Comparison of ENCODE assay signal across 8 mouse cellular contexts in genomic region chr10:80752079-80752625, GRCm38 (mm10). TPM values are rescaled to one million over a fixed set of nuclear protein-coding genes. Genes with fewer than 3 reads are reported as not detected.
A peak's percentile ranks its signal among the peaks of the same experiment; 100 is the strongest.
DNase-seq lines count a peak whose midpoint lies in the region; ATAC-seq and TF ChIP-seq lines count a peak whose summit lies in the region.

No protein-coding gene starts in this region.

- H3K27ac ChIP-seq in gastrocnemius, adult 2 months, result peak overlapping the region; percentile 98
- H3K27ac ChIP-seq in hindbrain, embryonic 15.5 days (replicated peaks), result no peak overlapping the region; the same call in 1 of the 2 replicates
- peak overlapping the region; percentile 68 for H3K27ac ChIP-seq in liver, embryonic 13.5 days
- H3K27ac ChIP-seq in thymus, adult 2 months (ENCODE audit: control insufficient read depth, insufficient read depth, low read length), result no peak overlapping the region

- H3K4me2 ChIP-seq in hindbrain, embryonic 15.5 days, result peak overlapping the region; percentile 43
- H3K4me2 ChIP-seq in liver, embryonic 13.5 days, result peak overlapping the region; percentile 80

- intact Hi-C loops in gastrocnemius, adult 2 months (cut with DNase I), result no loop called here

- no peaks in the 10 kb centered on the region for H3K27me3 ChIP-seq in hindbrain, embryonic 15.5 days
- no peaks in the 10 kb centered on the region for H3K27me3 ChIP-seq in liver, embryonic 13.5 days
- H3K27me3 ChIP-seq in thymus, adult 2 months (ENCODE audit: control insufficient read depth, insufficient read depth, low read length), result no peaks in the 10 kb centered on the region

- no peaks in the 10 kb centered on the region for H3K9me3 ChIP-seq in hindbrain, embryonic 15.5 days
- H3K9me3 ChIP-seq in liver, embryonic 13.5 days (replicated peaks), result no peaks in the 10 kb centered on the region

- no peak for TF ChIP-seq CTCF in gastrocnemius, adult 2 months (IDR thresholded peaks at IDR 0.05)
- no peak for TF ChIP-seq CTCF in thymus, adult 2 months (IDR thresholded peaks at IDR 0.05; ENCODE audit: borderline replicate concordance, control insufficient read depth, extremely low read depth, insufficient read depth, low read length, poor library complexity)

- H3K9ac ChIP-seq in hindbrain, embryonic 15.5 days, result no peak overlapping the region
- peak overlapping the region; percentile 60 for H3K9ac ChIP-seq in liver, embryonic 13.5 days

- 5% methylated on average over 6 of the region's 6 CpGs for WGBS in hindbrain, embryonic 15.5 days
- WGBS in liver, embryonic 13.5 days (ENCODE audit: insufficient replicate concordance), result 3% methylated on average over 6 of the region's 6 CpGs
- 5% methylated on average over 6 of the region's 6 CpGs for WGBS in thymus, adult 2 months

- DNase-seq in layer of hippocampus, postnatal 10 days (ENCODE audit: low spot score in 2 of 2), result peak; percentile 64 to 74
- no peak for DNase-seq in layer of hippocampus, postnatal 36 days
- DNase-seq in cerebellum, postnatal 10 days, result peak; percentile 84 to 87
- peak; percentile 88 for DNase-seq in gastrocnemius, adult 2 months
- peak; percentile 70 for DNase-seq in liver, embryonic 13.5 days
- DNase-seq in neural tube, embryonic 10.5 days (ENCODE audit: extremely low spot score, low spot score), result peak; percentile 83
- DNase-seq in thymus, adult 2 months, result peak; percentile 59

- TF ChIP-seq POLR2A in thymus, adult 2 months (IDR thresholded peaks at IDR 0.05; ENCODE audit: control insufficient read depth, extremely low read depth, insufficient read depth, low read length, poor library complexity), result no peak

- H3K4me1 ChIP-seq in hindbrain, embryonic 15.5 days (replicated peaks), result peaks cover 31% of the 10 kb centered on the region
- H3K4me1 ChIP-seq in liver, embryonic 13.5 days (replicated peaks), result peaks cover 53% of the 10 kb centered on the region
- H3K4me1 ChIP-seq in thymus, adult 2 months (replicated peaks; ENCODE audit: control insufficient read depth, insufficient read depth, low read length), result peaks cover 29% of the 10 kb centered on the region

- peak overlapping the region; percentile 69 for H3K4me3 ChIP-seq in gastrocnemius, adult 2 months
- peak overlapping the region; percentile 6 for H3K4me3 ChIP-seq in hindbrain, embryonic 15.5 days
- H3K4me3 ChIP-seq in liver, embryonic 13.5 days (replicated peaks), result peak overlapping the region; percentile 48
- no peak overlapping the region for H3K4me3 ChIP-seq in thymus, adult 2 months (ENCODE audit: control insufficient read depth, insufficient read depth, low read length)

- peak; percentile 23; the same call in 1 of the 2 replicates for ATAC-seq in hindbrain, embryonic 15.5 days (ENCODE audit: low FRiP score, low read depth)
- ATAC-seq in liver, embryonic 13.5 days (ENCODE audit: low read depth), result peak; percentile 71

- H3K36me3 ChIP-seq in hindbrain, embryonic 15.5 days, result no peaks in the 10 kb centered on the region
- H3K36me3 ChIP-seq in liver, embryonic 13.5 days, result no peaks in the 10 kb centered on the region
- H3K36me3 ChIP-seq in thymus, adult 2 months (ENCODE audit: control insufficient read depth, insufficient read depth, low read length), result no peaks in the 10 kb centered on the region

RNA-seq across cellular contexts. Expression of gene Dot1l, which starts 2.9 kb away (rescaled TPM):
- total RNA-seq in layer of hippocampus, postnatal 10 days (2021), result 10 to 100 TPM; 61.0 to 67.4 TPM
- total RNA-seq in layer of hippocampus, postnatal 36 days (2021), result 10 to 100 TPM; 48.6 to 61.9 TPM
- 10 to 100 TPM; 19.9 to 23.1 TPM for total RNA-seq in gastrocnemius, adult 2 months (2021)
- 18.3 and 21.6 TPM in 2 replicates for polyA plus RNA-seq in hindbrain, embryonic 15.5 days (2015; fragmentation: Nextera tagmentation; extraction: Ambion mirVana)
- polyA plus RNA-seq in liver, embryonic 13.5 days (2015; fragmentation: Nextera tagmentation; extraction: Ambion mirVana), result 7.4 and 7.8 TPM in 2 replicates
- 121 and 155 TPM in 2 replicates for polyA plus RNA-seq in thymus, adult 2 months (2012; rRNA removed)

RNA-seq across cellular contexts. Expression of gene Ap3d1, which starts 10.1 kb away (rescaled TPM):
- 100 to 1,000 TPM; 135 to 139 TPM for total RNA-seq in layer of hippocampus, postnatal 10 days (2021)
- total RNA-seq in layer of hippocampus, postnatal 36 days (2021), result 100 to 1,000 TPM; 142 to 147 TPM
- 10 to 100 TPM; 27.0 to 33.5 TPM for total RNA-seq in gastrocnemius, adult 2 months (2021)
- 109 and 120 TPM in 2 replicates for polyA plus RNA-seq in hindbrain, embryonic 15.5 days (2015; fragmentation: Nextera tagmentation; extraction: Ambion mirVana)
- polyA plus RNA-seq in liver, embryonic 13.5 days (2015; fragmentation: Nextera tagmentation; extraction: Ambion mirVana), result 24.9 and 25.6 TPM in 2 replicates
- 182 and 195 TPM in 2 replicates for polyA plus RNA-seq in thymus, adult 2 months (2012; rRNA removed)

RNA-seq across cellular contexts. Expression of gene Sf3a2, which starts 45.8 kb away (rescaled TPM):
- total RNA-seq in layer of hippocampus, postnatal 10 days (2021), result 10 to 100 TPM; 42.9 to 45.3 TPM
- total RNA-seq in layer of hippocampus, postnatal 36 days (2021), result 10 to 100 TPM; 43.8 to 47.1 TPM
- 10 to 100 TPM; 28.9 to 29.1 TPM for total RNA-seq in gastrocnemius, adult 2 months (2021)
- polyA plus RNA-seq in hindbrain, embryonic 15.5 days (2015; fragmentation: Nextera tagmentation; extraction: Ambion mirVana), result 52.3 and 67.4 TPM in 2 replicates
- polyA plus RNA-seq in liver, embryonic 13.5 days (2015; fragmentation: Nextera tagmentation; extraction: Ambion mirVana), result 35.7 and 48.5 TPM in 2 replicates
- polyA plus RNA-seq in thymus, adult 2 months (2012; rRNA removed), result 94.6 and 119 TPM in 2 replicates

RNA-seq across cellular contexts. Expression of gene Plekhj1, which starts 46.3 kb away (rescaled TPM):
- 10 to 100 TPM; 61.9 to 72.8 TPM for total RNA-seq in layer of hippocampus, postnatal 10 days (2021)
- total RNA-seq in layer of hippocampus, postnatal 36 days (2021), result 10 to 100 TPM; 73.8 to 74.5 TPM
- total RNA-seq in gastrocnemius, adult 2 months (2021), result 10 to 100 TPM; 22.3 to 29.8 TPM
- polyA plus RNA-seq in hindbrain, embryonic 15.5 days (2015; fragmentation: Nextera tagmentation; extraction: Ambion mirVana), result 130 and 133 TPM in 2 replicates
- 97.5 and 105 TPM in 2 replicates for polyA plus RNA-seq in liver, embryonic 13.5 days (2015; fragmentation: Nextera tagmentation; extraction: Ambion mirVana)
- polyA plus RNA-seq in thymus, adult 2 months (2012; rRNA removed), result 142 and 153 TPM in 2 replicates

RNA-seq across cellular contexts. Expression of gene Izumo4, which starts 50.2 kb away (rescaled TPM):
- 10 to 100 TPM; 51.0 to 69.9 TPM for total RNA-seq in layer of hippocampus, postnatal 10 days (2021)
- 10 to 100 TPM; 49.7 to 57.0 TPM for total RNA-seq in layer of hippocampus, postnatal 36 days (2021)
- 1 to 10 TPM; 2.6 to 3.0 TPM for total RNA-seq in gastrocnemius, adult 2 months (2021)
- polyA plus RNA-seq in hindbrain, embryonic 15.5 days (2015; fragmentation: Nextera tagmentation; extraction: Ambion mirVana), result 39.2 and 46.1 TPM in 2 replicates
- 6.1 and 7.5 TPM in 2 replicates for polyA plus RNA-seq in liver, embryonic 13.5 days (2015; fragmentation: Nextera tagmentation; extraction: Ambion mirVana)
- polyA plus RNA-seq in thymus, adult 2 months (2012; rRNA removed), result 56.4 and 66.9 TPM in 2 replicates

Comparison
In these comparisons a context has a peak if more than half of its experiments do, and no peak if none do; other contexts are left out.
1. DNase-seq: peak in layer of hippocampus, postnatal 10 days (2 of 2), cerebellum, postnatal 10 days (2 of 2), gastrocnemius, adult 2 months (single experiment), liver, embryonic 13.5 days (single experiment), neural tube, embryonic 10.5 days (single experiment) and thymus, adult 2 months (single experiment); none in layer of hippocampus, postnatal 36 days (0 of 2).
2. H3K27ac ChIP-seq: peak in gastrocnemius, adult 2 months (single experiment) and liver, embryonic 13.5 days (single experiment); none in hindbrain, embryonic 15.5 days (single experiment) and thymus, adult 2 months (single experiment).